Mouse (Mus musculus): ENCODE measurements around the gene Dnajc21.

DNA sequence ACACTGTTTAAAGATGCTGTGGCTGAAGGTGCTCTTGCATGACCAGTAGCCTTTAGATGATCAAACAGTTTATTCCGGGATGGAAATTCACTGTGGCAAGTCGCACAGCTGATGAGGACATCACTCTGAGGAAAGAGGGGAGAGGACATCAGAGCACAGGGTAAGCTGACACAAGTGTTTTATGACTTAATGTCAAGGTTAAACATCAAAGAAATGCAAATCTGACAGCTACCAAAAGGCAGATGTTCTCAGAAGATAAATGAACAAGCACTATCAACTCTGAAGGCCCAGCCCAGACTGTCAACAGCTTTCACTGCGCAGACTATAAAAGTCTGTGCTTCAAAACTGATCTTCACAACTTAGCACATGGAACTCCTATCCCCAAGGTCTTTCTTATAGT, 23.2 kb downstream of the Dnajc21 start:
- TF ChIP-seq CTCF (IDR thresholded peaks at IDR 0.05), result no peak
- no peak for TF ChIP-seq POLR2A (IDR thresholded peaks at IDR 0.05; ENCODE audit: insufficient read depth, low read depth, low read length)

All from heart, adult 2 months (tissue).